Mouse (Mus musculus): ENCODE results near the gene Ntn4. TPM values are rescaled to one million over a fixed set of nuclear protein-coding genes. Genes with fewer than 3 reads are reported as not detected.

Gene Ntn4
- polyA plus RNA-seq, 1 experiment from 2014 or later: 2.7 TPM

DNA sequence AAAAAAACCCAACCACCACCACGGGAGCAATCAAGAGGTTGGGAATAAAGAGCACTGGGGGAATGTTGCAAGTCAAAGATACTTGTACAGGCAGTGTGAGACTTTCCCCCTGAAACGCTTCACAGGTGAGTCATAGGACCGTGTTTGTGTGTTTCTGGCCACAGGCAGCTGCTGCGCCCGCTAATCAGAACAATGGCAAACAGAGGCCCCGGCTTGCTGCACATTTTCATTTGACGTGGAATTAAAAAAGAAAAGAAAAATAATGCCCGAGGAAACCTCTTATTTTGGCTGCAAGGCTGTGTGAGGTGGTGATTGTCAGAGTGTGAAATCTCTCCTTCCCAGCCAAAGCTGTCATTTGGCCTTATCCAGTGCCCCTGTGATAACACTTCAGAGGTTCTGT lies 2.4 kb downstream of the Ntn4 start:
- H3K4me2 ChIP-seq: peak overlapping the region; percentile 96
- H3K4me3 ChIP-seq: peak overlapping the region; percentile 88
- WGBS: 28% methylated on average over 8 of the region's 8 CpGs
- H3K27ac ChIP-seq: no peak overlapping the region
- 0 out of 2 replicates have a peak, but pooled peaks cover 10% of the 10 kb centered on the region for H3K27me3 ChIP-seq
- H3K36me3 ChIP-seq (ENCODE audit: poor library complexity, severe bottlenecking): peaks cover 30% of the 10 kb centered on the region
- H3K9ac ChIP-seq: peak overlapping the region; percentile 96; the same call in 1 of the 2 replicates
- no peak for ATAC-seq
- no peaks in the 10 kb centered on the region for H3K9me3 ChIP-seq (replicated peaks)
- peaks cover 34% of the 10 kb centered on the region for H3K4me1 ChIP-seq

DNA sequence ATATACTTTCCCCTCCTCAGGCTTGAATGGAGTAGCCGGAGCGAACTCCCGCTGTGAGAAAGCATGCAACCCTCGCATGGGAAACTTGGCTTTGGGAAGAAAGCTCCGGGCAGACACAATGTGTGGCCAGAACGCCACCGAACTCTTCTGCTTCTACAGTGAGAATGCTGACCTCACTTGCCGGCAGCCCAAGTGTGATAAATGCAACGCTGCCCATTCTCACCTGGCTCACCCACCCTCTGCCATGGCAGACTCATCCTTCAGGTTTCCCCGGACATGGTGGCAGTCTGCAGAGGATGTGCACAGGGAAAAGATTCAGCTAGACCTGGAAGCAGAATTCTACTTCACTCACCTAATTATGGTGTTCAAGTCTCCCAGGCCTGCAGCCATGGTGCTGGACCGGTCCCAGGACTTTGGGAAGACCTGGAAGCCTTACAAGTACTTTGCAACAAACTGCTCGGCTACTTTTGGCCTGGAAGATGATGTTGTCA lies 4.0 kb downstream of the Ntn4 start:
- H3K27ac ChIP-seq: no peak overlapping the region
- no peak overlapping the region for H3K9ac ChIP-seq
- 79% methylated on average over 12 of the region's 12 CpGs for whole genome bisulfite sequencing
- 0 out of 2 replicates have a peak, but pooled peaks cover 5% of the 10 kb centered on the region for H3K27me3 ChIP-seq
- H3K36me3 ChIP-seq (ENCODE audit: poor library complexity, severe bottlenecking): peaks cover 46% of the 10 kb centered on the region
- ATAC-seq: no peak
- no peaks in the 10 kb centered on the region for H3K9me3 ChIP-seq (replicated peaks)
- no peak overlapping the region for H3K4me3 ChIP-seq
- peaks cover 32% of the 10 kb centered on the region for H3K4me1 ChIP-seq
- H3K4me2 ChIP-seq: no peak overlapping the region

DNA sequence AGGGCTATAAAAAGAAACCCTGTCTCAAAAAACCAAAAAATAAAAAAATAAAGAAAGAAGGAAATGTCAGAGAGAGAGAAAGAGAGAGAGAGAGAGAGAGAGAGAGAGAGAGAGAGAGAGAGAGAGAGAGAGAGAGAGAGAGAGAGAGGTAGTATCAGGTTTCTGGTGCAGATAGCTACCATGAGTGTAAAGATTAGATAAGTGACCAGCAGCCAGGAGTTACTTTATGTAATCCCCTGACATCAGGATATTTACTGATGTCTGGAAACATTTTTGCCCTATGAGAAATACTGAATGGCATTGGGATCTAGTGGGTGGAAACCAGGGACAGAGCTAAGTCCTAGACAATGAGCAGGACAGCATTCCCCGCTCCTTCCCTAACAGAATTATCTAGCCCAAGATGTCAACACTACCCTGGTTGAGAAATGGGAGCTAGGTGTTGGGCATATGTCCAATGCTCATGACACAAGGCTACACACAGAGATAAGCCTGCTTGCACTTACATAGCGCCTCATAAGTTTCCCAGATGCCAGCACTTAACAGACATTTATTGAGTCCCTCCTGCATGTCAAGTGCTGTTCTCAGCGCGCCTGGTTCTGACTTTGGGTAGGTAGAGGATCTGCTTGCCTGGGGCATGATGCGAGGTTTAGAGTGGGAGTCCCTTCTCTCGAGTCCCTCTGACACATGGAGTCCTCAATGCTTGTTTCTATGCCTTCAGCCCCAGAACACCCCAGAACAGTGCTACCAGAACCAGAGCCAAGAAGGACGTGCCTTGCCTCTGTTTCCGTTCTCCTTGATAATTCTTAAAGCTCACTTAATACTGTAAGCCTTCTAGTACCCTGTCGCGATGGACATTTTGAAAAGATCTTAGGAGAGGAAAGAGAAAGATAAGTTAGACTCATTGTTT lies 7.4 kb downstream of the Ntn4 start:
- no peak overlapping the region for H3K27ac ChIP-seq
- WGBS: 93% methylated on average over 10 of the region's 10 CpGs
- ATAC-seq: no peak
- H3K27me3 ChIP-seq: no peaks in the 10 kb centered on the region
- H3K9ac ChIP-seq: no peak overlapping the region
- H3K4me3 ChIP-seq: no peak overlapping the region
- peaks cover 9% of the 10 kb centered on the region for H3K4me1 ChIP-seq
- peaks cover 58% of the 10 kb centered on the region for H3K36me3 ChIP-seq (ENCODE audit: poor library complexity, severe bottlenecking)
- H3K4me2 ChIP-seq: no peak overlapping the region
- H3K9me3 ChIP-seq (replicated peaks): no peaks in the 10 kb centered on the region

DNA sequence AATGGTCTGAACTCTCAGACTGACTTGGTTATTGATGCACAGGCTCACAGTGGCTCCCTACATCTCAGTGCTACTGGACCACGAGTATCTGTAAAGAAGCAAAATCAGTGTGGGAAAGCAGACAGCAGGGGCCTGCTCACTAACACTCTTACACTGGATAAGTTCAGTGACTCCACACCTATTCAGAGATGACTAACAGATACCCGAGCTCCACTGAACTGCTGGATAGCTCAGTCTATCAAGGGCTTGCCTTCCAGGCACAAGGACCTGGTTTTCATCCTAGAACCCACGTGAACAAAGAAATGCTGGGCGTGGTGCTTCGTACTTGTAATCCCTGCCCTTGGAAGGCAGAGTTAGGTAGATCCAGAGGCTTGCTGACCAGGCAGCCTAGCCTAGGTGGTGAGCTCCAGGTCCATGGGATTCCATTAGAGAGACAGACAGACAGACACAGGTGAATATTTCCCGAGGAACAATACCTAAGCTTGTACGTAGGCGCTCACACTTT lies 8.2 kb downstream of the Ntn4 start:
- Histone ChIP-seq H3K4me1 (peaks cover 2% of the 10 kb centered on the region; the same call in 1 of the 2 replicates), H3K9me3 (replicated peaks) (no peaks in the 10 kb centered on the region), H3K27me3 (no peaks in the 10 kb centered on the region), H3K4me2 (no peak overlapping the region), H3K27ac (no peak overlapping the region), H3K4me3 (no peak overlapping the region), H3K36me3 (ENCODE audit: poor library complexity, severe bottlenecking) (peaks cover 58% of the 10 kb centered on the region), H3K9ac (no peak overlapping the region)
- ATAC-seq: no peak
- 88% methylated on average over 8 of the region's 8 CpGs for WGBS

DNA sequence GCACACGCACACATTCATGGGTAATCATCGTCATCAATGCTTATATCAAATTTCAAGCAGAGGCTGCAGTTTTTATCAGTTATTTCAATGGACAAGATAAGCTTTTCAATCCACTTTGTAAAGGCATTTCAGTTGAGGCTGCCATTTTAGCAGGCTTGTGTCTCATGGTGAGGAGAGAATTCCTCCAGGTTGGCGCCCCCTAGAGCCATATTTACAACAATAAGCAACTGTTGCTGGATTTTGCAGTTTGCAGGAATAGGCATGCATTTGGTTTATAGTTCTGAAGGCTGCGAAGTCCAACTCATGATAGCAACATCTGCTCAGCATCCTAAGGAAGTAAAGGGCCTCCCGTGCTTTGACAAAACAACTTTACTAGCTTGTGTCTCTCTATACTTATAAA lies 8.6 kb downstream of the Ntn4 start:
- Histone ChIP-seq H3K4me2 (no peak overlapping the region), H3K36me3 (ENCODE audit: poor library complexity, severe bottlenecking) (peaks cover 58% of the 10 kb centered on the region), H3K27me3 (no peaks in the 10 kb centered on the region), H3K4me3 (no peak overlapping the region), H3K9me3 (replicated peaks) (no peaks in the 10 kb centered on the region), H3K4me1 (peaks cover 2% of the 10 kb centered on the region; the same call in 1 of the 2 replicates), H3K27ac (no peak overlapping the region), H3K9ac (no peak overlapping the region)
- 85% methylated on average over 5 of the region's 5 CpGs for WGBS
- ATAC-seq: no peak

DNA sequence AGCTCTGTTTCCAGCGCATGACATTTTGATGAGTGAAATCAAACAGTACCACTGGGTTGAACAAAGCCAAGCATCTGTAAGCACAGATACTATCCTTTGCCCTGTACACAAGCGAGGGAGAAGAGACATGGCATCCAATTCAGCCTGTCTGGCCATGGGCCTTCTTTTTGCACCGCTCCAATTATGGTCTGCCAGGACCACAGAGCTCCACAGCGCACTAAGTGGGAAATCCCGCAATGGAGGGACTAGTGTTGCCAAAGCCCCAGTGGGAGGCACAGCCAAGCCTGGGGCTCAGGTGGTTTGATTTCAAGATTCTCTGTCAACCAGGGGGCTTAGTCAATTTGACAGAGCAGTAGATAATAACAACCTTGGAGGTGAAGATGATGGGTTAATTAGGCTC lies 9.1 kb downstream of the Ntn4 start:
- 86% methylated on average over 5 of the region's 5 CpGs for WGBS
- H3K27ac ChIP-seq: no peak overlapping the region
- peaks cover 58% of the 10 kb centered on the region for H3K36me3 ChIP-seq (ENCODE audit: poor library complexity, severe bottlenecking)
- no peak overlapping the region for H3K4me2 ChIP-seq
- ATAC-seq: no peak
- H3K4me1 ChIP-seq: peaks cover 2% of the 10 kb centered on the region; the same call in 1 of the 2 replicates
- no peak overlapping the region for H3K9ac ChIP-seq
- no peak overlapping the region for H3K4me3 ChIP-seq
- H3K9me3 ChIP-seq (replicated peaks): no peaks in the 10 kb centered on the region
- H3K27me3 ChIP-seq: no peaks in the 10 kb centered on the region

DNA sequence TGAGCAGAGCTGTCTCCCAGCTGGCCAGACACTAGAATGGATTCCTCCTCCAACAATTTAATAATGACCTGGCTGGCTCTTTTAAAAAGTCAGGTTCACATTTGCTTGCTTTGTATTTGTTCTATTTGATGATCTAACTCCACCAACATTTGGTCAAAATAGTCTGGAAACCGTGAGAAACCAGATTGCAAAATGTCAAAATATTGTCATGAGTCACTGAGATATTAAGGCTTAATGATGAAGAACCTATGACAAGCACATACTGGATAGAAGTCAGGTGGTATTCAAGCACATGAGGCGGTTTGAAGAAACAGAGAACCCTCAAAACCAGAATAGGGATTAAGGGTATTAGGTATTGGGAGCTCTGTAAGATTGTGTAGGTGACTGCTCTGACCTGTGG lies 12.8 kb downstream of the Ntn4 start:
- Histone ChIP-seq H3K9ac (no peak overlapping the region), H3K36me3 (ENCODE audit: poor library complexity, severe bottlenecking) (peaks cover 40% of the 10 kb centered on the region), H3K27me3 (no peaks in the 10 kb centered on the region), H3K4me1 (peaks cover 2% of the 10 kb centered on the region; the same call in 1 of the 2 replicates), H3K27ac (no peak overlapping the region), H3K4me3 (no peak overlapping the region), H3K9me3 (replicated peaks) (no peaks in the 10 kb centered on the region; the same call in 1 of the 2 replicates), H3K4me2 (no peak overlapping the region)
- no peak for ATAC-seq
- 58% methylated on average over 2 of the region's 2 CpGs for WGBS

DNA sequence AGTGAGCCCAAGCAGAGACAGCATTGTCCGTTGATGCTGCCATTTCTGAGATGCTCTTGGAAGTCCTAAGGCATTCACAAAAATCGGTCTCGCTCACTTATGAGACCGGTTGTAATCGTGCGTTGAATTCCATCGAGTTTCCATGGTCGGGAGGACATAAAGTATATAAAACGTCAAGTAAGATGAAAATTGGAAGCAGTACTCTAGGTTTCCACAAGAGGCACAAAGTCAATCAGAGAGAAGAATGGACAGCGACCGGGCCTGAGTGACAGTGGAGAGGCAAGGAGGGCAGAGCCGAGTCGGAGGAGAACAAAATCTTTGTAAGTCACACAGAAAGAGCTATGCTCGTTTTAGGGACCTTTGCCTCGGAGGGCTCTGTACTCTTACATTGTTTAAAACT lies 14.9 kb downstream of the Ntn4 start:
- Histone ChIP-seq H3K4me2 (no peak overlapping the region), H3K4me1 (no peaks in the 10 kb centered on the region), H3K27me3 (no peaks in the 10 kb centered on the region), H3K9me3 (replicated peaks) (no peaks in the 10 kb centered on the region; the same call in 1 of the 2 replicates), H3K4me3 (no peak overlapping the region), H3K27ac (no peak overlapping the region), H3K36me3 (ENCODE audit: poor library complexity, severe bottlenecking) (peaks cover 25% of the 10 kb centered on the region; the same call in 1 of the 2 replicates), H3K9ac (no peak overlapping the region)
- ATAC-seq: no peak
- WGBS: 79% methylated on average over 15 of the region's 15 CpGs

DNA sequence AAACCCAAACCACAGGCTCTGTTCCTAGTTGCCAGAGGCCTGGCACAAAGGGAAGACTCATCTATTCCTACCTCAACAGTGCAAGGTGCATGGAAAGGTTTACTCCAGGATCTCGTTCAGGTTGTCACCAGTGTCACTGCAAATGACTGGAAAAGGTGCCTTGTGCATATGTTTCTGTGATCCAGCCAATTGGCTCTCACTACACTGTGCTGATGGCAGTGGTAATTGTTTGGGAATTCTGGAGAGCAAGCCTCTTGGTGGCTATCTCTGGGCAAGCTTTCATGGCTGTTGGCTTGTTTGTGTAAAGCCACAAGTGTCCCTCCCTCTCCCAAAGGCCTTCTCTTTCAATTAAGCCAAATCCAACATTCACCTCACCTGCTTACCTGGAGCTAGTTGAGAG lies 19.3 kb downstream of the Ntn4 start:
- H3K4me1 ChIP-seq: no peaks in the 10 kb centered on the region
- 94% methylated on average over 1 of the region's 1 CpGs for WGBS

DNA sequence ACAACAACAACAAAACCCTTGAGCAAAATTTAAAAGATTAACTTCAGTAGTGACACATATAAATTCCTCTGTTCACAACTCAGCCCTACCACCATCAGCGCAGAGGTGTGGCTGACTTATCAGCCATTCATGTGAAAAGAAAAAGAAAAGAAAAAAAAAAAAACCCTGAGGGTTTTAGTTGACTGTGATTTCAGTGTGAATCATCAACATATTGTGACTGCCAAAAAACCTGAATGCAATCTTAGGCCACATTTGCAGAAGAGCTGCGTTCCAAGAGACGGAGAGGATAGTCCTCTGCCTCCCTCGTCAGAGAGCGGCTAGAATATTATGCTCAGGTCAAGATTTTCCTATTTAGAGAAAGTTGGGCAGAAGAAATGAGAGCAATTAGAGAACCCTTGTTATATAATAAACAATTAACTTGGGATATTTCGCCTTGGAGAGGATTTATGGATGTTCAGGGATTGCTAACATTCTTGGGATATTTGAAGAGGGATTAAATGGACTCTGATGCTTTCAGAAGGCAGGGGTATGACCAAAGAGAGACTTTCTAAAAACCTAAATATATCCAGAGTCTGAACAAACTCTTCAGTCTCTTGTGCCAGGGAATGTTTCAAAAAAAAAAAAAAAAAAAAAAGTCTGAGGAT lies 21.0 kb downstream of the Ntn4 start:
- Histone ChIP-seq H3K9ac (no peak overlapping the region), H3K9me3 (replicated peaks) (no peaks in the 10 kb centered on the region; the same call in 1 of the 2 replicates), H3K27ac (no peak overlapping the region), H3K36me3 (ENCODE audit: poor library complexity, severe bottlenecking) (peaks cover 12% of the 10 kb centered on the region; the same call in 1 of the 2 replicates), H3K4me3 (no peak overlapping the region), H3K4me2 (no peak overlapping the region), H3K4me1 (no peaks in the 10 kb centered on the region), H3K27me3 (no peaks in the 10 kb centered on the region)
- ATAC-seq: no peak
- WGBS: 72% methylated on average over 6 of the region's 6 CpGs

More for the DNA sequence above, 19.3 kb downstream of the Ntn4 start:
- no peaks in the 10 kb centered on the region for H3K27me3 ChIP-seq
- H3K4me2 ChIP-seq: no peak overlapping the region
- H3K4me3 ChIP-seq: no peak overlapping the region
- H3K27ac ChIP-seq: no peak overlapping the region
- ATAC-seq: no peak
- H3K9ac ChIP-seq: no peak overlapping the region
- peaks cover 18% of the 10 kb centered on the region; the same call in 1 of the 2 replicates for H3K36me3 ChIP-seq (ENCODE audit: poor library complexity, severe bottlenecking)
- H3K9me3 ChIP-seq (replicated peaks): no peaks in the 10 kb centered on the region; the same call in 1 of the 2 replicates

DNA sequence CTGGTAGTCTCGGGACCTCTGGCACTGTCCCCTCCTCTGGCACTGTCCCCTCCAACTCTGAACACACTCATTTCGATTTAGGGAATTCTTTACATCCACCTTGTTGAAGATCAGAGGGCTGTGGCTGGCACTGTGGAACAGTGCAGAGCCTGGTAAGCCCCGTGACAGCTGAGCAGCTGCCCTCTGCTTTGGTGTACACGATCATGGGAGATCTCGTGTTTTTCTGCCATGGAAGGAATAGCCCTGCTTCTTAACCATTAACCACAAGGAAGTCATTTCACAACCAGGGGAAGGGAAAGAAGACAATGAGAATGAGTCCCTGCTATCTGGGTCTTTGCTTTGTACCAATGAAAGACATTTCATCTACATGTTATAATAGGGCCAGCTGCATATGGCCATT lies 21.5 kb downstream of the Ntn4 start:
- H3K4me2 ChIP-seq: no peak overlapping the region
- no peaks in the 10 kb centered on the region for H3K4me1 ChIP-seq
- no peaks in the 10 kb centered on the region for H3K27me3 ChIP-seq
- 73% methylated on average over 5 of the region's 5 CpGs for WGBS
- H3K27ac ChIP-seq: no peak overlapping the region
- no peaks in the 10 kb centered on the region; the same call in 1 of the 2 replicates for H3K9me3 ChIP-seq (replicated peaks)
- ATAC-seq: no peak
- H3K9ac ChIP-seq: no peak overlapping the region
- H3K36me3 ChIP-seq (ENCODE audit: poor library complexity, severe bottlenecking): peaks cover 8% of the 10 kb centered on the region; the same call in 1 of the 2 replicates
- H3K4me3 ChIP-seq: no peak overlapping the region

DNA sequence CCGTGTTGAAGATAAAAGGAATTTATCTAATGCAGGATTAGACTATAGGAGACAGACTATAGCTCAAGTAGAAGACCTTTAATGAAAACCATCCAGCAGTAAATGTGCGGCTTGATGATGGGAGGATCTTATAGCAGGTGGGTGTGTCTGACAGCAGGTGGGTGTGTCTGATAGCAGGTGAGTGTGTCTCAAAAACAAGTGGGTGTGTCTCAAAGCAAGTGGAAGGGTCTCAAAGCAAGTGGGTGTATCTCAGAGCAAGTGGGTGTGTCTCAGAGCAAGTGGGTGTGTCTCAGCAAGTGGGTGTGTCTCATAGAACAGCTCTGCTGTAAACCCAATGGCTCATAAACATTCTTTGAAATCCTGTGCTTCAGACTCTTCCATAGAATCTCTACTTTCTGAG lies 25.7 kb downstream of the Ntn4 start:
- ATAC-seq: no peak
- no peak overlapping the region for H3K4me2 ChIP-seq
- no peak overlapping the region for H3K4me3 ChIP-seq
- no peaks in the 10 kb centered on the region for H3K9me3 ChIP-seq (replicated peaks)
- no peaks in the 10 kb centered on the region for H3K27me3 ChIP-seq
- 76% methylated on average over 2 of the region's 2 CpGs for WGBS
- no peaks in the 10 kb centered on the region for H3K4me1 ChIP-seq
- H3K36me3 ChIP-seq (ENCODE audit: poor library complexity, severe bottlenecking): no peaks in the 10 kb centered on the region
- no peak overlapping the region for H3K27ac ChIP-seq
- H3K9ac ChIP-seq: no peak overlapping the region
